Mouse (Mus musculus) testis, adult 10 weeks (tissue): Measurements from ENCODE around the gene Gm10638. TPM values are rescaled to one million over a fixed set of nuclear protein-coding genes. Genes with fewer than 3 reads are reported as not detected.

Experiments
- polyA plus RNA-seq: library from polyadenylated mRNA; stranded (reverse); fragments of 350-450 nt; fragmentation: Illumina TruSeq; extraction: RNeasy Lipid Tissue Mini Kit (QIAGEN cat#74804); gene quantifications from one replicate; pipeline ENCODE4 v1.2.3, GENCODE M21; 2014; ENCODE audit warnings: low read depth, low replicate concordance

The Gm10638 gene
- 13.3 TPM for polyA plus RNA-seq

DNA sequence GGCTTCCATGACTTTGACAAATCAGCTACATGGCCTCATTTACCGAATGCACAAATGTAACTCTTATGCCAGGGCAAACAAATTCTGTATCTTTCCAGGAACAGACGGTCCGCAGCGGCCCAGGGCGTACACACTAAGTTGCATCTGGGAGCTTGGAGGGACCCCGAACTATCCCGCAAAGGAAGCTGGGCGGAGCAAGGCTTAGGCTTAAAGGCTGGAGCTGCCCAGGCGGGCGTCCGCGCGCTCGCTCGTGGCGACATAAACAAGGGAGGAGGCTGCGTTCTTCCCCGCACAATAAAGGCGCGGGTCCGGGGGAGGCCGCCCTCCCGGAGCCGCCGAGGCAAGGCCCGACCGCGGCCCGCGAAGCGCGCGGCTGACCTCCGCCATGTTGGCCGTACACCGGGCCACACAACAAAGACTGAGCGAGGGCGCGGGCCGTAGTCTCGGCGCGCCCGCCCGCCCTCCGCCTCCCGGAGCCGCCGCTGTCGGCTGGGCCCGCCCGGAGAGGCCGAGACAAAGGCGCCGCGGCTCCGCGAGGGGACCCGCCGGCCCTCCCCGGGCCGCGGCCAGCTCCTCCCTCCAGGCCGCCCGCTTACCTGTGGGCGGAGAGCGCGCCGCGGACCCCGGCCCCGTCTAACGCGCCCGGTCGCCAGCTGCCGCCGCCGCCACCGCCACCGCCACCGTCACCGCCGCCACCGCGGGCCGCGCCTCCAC is at the start of gene Gm10638, which contains the start of gene Siah1a:
Gene Gm10638, plus strand, starts transcription at position 479 of the 714 bp plus-strand sequence.
Gene Siah1a, minus strand, starts transcription at position 714 of the 714 bp plus-strand sequence.

Other genes starting within 250 kb of the Gm10638 start
- gene Abcc12, start 165.0 kb upstream of the Gm10638 start, polyA plus RNA-seq: 59.9 TPM
- 33.8 TPM for gene Lonp2, start 121.7 kb upstream of the Gm10638 start, polyA plus RNA-seq
- 43.9 TPM for gene Siah1a, start 235 bp downstream of the Gm10638 start, polyA plus RNA-seq
- 9.6 TPM for gene N4bp1, start 139.6 kb downstream of the Gm10638 start, polyA plus RNA-seq